Mouse (Mus musculus): Measurements from ENCODE around the gene Cops4.

Gene Cops4

DNA sequence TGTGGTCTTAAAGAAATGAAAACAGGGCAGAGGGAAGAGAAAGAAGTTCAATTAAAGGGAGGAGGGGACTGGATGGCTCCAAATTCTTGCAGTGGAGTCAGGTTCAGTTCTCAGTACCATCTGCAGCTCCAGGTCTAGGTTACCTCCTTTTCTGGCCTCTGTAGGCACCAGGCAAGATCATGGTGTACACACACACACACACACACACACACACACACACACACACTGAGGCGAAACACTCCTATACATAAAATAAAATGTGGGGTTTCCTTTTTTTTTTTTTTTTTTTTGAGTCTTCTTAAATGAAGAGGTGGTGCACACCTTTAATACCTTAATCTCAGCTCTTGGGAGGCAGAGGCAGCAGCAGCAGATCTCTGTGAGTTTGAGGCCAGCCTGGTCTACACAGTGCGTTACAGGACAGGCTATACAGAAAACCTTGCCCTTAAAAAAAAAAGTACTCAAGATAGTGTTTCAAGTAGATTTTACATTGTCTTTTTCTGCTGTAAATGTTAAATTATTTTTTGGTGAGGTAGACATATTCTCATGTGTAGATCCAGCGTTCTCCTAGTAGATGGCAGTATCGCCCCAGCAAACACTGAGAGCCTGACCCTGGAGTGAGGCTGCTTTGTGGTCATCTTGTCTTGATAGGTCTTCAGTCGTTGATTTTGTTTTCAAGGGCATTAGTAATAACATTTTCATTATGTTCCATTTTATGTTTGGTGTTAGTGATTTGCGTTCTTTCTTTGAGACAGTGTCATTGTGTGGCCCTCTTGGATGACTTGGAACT, 28.4 kb downstream of the Cops4 start:
- peak; percentile 47 for DNase-seq (ENCODE audit: low read depth)

DNA sequence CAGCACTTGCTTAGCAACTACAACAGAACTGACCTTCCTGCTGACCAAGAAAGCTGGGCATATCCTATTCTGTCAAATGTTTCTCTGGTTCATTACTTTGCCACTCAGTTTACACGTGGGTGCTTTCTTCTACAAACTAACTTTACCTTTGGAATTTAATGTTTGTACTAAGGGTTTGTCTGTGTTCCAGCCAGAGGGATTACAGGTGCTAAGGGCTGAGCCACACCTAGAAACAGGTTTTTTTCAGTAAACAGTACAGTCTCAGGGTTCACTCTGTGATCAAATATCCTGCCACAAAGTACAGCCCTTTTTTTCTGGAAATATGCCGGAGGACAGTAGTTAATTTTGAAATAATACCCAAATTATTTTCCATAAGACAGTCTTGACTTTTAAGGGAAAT, 30.1 kb downstream of the Cops4 start:
- no peak for DNase-seq (ENCODE audit: low read depth)

DNA sequence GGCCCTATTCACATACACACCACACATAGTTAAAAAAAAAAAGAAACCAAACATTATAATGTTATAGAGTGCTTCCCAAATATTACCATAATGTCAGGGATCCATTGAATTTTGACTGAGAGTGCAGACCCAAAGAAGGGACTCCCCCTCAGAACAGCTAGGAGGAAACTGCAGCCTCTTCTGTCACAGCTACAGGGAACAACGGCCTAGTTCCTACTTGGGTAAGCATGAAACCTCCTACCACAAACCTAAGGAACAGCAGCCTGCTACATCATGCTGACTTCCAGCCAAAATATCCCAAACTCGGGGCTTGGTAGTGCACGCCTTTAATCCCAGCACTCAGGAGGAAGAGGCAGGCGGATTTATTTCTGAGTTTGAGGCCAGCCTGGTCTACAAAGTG, 31.2 kb downstream of the Cops4 start:
- DNase-seq (ENCODE audit: low read depth), result no peak

DNA sequence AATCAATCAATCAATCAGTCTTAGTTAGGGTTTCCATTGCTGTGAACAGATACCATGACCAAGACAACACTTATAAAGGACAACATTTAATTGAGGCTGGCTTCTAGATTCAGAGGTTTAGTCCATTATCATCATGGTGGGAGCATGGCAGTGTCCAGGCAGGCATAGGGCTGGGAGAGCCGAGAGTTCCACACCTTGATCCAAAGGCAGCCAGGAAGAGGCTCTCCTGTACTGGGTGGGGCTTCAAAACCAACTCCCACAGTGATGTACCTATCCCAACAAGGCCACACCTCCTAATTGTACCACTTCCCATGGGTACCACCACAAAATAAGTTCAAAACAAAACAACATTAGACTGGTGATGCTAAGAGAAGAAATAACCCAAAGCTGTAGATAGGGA, 32.0 kb downstream of the Cops4 start:
- DNase-seq (ENCODE audit: low read depth), result no peak

DNA sequence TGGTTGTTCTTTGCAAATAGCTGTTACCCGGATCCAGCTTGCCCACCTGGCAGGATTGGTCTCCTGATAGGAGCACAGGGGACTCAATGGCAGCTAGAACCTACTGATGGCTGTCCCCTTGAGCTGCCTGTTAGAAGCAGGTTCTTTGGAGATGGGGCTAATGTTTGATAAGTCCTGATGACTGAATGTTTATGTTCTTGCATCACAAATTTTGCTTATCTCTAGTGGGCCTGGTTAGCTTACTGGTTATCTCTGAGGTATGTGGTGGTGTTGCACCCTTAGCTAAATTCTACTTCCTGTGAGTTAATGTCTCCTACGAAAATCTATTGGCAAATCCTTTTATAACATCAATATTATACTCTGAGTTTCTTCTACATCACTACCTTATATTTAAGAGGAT, 33.8 kb downstream of the Cops4 start:
- peak; percentile 33 for DNase-seq (ENCODE audit: low read depth)

DNA sequence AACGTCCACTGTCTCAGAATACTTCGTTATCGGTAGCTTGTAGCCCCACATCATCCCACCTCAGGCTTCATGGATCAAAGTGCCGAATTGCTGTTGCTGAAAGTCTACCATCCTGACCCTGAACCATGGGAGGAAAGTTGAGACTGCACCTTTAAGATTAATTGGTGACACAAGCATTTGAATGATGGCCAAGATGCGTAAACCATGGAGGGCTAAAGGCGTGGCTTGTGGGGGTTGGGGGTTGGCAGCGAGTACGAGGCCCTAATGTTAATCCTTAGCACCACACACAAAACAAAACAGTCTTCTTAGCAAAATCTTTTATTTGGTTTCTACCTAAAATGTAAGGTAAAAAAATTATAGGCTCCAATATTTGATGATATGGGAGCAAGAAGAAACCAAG, 35.3 kb downstream of the Cops4 start:
- no peak for DNase-seq (ENCODE audit: low read depth)

- DNase-seq (ENCODE audit: low read depth), result peak; percentile 43
These were observed 38.9 kb downstream of the Cops4 start for GRCm38 (mm10) chr5:100557019-100557418.

DNA sequence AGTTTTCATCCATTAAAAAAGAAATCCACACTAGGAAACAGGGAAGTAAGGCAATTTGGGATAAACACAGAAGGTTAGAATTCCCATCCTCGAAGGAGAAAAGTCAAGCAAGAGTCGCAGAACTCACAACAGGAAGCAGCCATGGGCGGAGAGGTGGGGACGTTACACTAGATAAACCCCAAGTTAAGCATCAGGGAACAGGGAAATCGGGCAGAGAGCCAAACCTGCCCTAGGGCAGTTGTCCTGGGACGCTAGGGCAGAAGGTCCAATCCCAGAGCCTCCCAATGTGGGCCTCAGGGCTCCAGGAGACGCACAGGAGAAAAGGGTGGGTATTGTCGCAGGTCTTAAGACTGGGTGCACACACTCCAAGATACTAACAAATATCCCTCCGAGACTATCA, 39.4 kb downstream of the Cops4 start:
- DNase-seq (ENCODE audit: low read depth), result no peak

DNA sequence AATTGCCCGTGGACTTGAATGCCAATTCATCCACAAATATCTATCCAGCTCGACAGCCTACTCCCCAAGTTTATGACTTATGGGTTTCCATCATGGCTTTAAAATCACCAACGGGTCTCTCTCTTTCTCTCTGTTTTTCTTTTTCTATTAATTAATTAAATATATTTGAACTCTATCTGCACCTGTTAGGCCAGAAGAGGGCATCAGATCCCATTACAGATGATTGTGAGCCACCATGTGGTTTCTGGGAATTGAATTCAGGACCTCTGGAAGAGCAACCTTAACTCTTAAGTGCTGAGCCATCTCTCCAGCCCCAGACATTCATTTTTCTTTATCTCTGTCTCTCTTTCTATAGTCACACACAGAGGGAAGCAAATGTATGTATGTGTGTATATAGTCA, 40.7 kb downstream of the Cops4 start:
- no peak for DNase-seq (ENCODE audit: low read depth)

GRCm38 (mm10) chr5:100559357-100559756, 41.2 kb downstream of the Cops4 start:
- no peak for DNase-seq (ENCODE audit: low read depth)

DNA sequence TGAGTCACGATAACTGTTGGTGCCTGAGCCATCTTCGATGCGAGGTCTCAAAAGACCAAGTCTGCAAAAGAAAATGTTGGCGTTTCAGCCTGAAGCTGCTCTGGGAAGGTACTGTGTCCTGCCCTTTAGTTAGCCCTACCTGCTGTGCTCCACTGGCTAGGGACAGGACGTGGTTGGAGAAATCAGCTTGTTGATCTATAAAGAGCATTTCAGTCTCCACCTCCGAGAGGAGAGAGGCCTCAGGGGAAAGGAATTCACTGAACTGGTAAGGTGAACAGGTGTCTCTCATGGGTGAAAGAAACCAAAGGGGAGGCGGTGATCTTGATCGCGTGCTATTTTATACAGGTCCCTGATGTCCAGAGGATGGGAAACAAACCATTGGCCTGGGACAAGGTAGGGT, 44.6 kb downstream of the Cops4 start:
- no peak for DNase-seq (ENCODE audit: low read depth)

- DNase-seq (ENCODE audit: low read depth), result no peak
These were observed 48.7 kb downstream of the Cops4 start for GRCm38 (mm10) chr5:100566798-100567197.

DNA sequence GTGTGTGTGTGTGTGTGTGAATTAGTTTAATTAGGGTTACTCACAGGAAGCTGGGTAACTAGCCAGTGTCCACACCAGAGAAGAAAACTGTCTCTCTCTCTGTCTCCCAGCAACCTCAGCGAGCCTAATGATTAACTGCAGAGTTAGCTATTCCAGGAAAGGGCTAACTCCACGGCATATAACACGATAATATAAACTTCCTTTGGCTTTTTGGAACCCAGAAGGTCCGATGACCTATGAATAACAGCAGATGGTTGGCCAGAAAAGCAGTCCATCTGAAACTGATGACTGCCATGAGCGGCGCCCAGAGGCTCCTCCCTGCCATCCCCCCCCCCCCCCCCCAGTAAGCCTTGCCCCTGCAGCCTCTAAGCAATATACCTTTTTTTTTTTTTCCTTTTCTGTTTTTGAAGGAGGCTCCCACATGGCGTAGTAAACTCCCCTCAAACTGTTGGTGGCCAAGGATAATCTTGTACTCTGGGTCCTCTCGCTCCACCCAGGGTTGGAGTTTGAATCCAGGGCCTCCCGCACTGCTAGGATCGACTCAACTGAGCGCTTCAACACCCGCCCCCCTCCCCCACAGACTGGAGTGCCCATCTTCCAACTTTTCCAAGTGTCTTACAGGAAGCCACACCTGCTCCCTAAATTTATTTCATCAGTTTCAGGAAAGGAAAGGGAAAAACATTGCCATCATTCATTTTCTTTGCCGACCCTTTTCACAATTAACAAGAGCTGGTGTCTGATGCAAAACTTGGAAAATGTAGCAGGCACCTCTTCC, 49.3 kb downstream of the Cops4 start:
- no peak for DNase-seq (ENCODE audit: low read depth)

- no peak for DNase-seq (ENCODE audit: low read depth)
These were observed 50.1 kb downstream of the Cops4 start for GRCm38 (mm10) chr5:100568177-100568576.

DNA sequence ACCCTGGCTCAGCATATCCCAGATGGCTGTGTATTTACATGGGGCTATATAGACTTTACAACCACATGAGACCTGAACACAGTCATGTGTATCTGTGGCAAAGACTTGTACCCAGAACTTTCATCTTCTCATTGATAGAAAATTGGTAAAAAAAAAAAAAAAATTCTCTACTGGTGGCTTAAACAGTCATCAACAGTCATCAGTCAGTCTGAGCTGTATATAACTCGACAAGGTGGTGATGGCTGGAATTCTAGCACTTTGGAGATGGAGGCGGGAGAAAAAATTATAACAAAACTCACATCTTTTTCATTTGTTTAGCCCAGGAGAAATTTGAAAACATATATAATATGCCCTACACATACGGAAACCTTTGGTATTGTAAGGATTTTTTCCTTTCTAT, 50.7 kb downstream of the Cops4 start:
- no peak for DNase-seq (ENCODE audit: low read depth)

GRCm38 (mm10) chr5:100569250-100569934, 51.3 kb downstream of the Cops4 start:
- no peak for DNase-seq (ENCODE audit: low read depth)

DNA sequence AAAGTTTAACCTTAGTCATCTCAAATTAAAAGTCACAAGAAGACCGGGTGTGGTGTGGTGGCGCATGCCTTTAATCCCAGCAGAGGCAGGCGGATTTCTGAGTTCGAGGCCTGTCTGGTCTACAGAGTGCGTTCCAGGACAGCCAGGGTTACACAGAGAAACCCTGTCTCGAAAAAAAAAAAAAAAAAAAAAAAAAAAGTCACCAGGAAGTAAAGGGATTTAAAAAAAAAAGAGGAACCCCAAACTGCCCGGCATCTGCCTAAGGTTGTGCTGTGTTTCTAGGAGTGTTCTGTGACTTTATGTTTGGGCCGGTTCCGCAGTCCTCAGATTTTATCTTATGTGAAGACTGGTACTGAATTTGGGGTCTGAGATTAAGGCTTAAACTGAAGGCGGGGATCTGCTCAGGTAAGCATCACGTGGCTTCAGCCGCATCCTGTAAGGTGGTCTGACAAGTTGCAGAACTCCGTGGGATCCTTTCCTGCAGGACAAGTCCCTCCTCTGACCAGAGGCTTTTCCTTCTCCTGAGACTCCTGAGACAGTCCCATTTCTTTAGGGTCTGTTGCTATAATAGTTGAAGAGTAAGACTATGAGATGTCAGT, 52.0 kb downstream of the Cops4 start:
- DNase-seq (ENCODE audit: low read depth), result peak; percentile 62

DNA sequence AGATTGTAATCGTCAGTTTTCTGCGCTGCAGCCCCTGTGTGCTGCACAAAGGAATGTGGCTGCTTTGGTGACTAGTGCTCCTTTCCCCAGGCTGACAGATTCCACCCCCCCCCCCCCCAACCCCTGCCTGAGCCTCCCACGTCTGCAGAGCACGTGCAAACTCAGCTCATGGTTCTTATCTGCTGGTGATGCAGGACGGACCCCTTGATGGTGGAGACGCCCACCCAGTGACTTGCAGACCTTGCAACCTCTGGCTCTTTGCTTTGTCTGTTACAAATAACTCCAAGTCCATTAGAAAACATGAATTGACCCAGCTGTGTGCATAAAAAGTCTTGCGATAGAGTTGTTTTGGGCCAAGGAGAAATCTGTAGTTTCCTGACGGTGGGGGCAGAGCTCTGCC, 52.6 kb downstream of the Cops4 start:
- no peak for DNase-seq (ENCODE audit: low read depth)

DNA sequence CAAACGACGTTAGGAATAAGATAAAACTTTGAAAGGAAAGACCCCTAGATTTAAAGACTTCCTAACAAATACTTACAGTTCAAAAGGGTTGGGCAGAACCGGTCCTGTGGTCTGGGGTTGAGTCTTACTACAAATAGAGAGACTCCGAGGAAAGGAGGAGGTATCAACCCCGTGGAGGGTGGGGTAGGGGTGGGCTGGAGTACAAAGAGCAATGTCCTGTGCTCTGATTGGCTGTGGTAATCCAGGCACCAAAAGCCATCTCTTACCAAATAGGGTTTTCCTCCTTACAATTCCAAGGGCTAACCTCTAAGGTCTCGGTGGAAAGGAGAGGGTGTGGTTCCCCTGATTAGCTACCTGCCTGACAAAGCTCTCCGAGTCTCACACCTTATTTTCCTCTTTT, 54.0 kb downstream of the Cops4 start, which contains the start of gene Plac8:
Gene Plac8 (minus strand): TSS at position 177 of the 400 bp plus-strand sequence.
- peak; percentile 65 for DNase-seq (ENCODE audit: low read depth)

GRCm38 (mm10) chr5:100573256-100573655, 55.1 kb downstream of the Cops4 start:
- no peak for DNase-seq (ENCODE audit: low read depth)

- no peak for DNase-seq (ENCODE audit: low read depth)
These were observed 56.7 kb downstream of the Cops4 start for GRCm38 (mm10) chr5:100574771-100575170.

GRCm38 (mm10) chr5:100578863-100579411, 60.8 kb downstream of the Cops4 start:
- DNase-seq (ENCODE audit: low read depth), result no peak

Data from 416B (cell line).